Mouse (Mus musculus) neural tube, embryonic 12.5 days (tissue): Measurements from ENCODE around the gene Zkscan2. TPM values are rescaled to one million over a fixed set of nuclear protein-coding genes. Genes with fewer than 3 reads are reported as not detected.

Source experiments
- ATAC-seq: fragments of 200-750 bp; cut with Nextera tagmentation; 2 replicates; pipeline ENCODE4 v1.8.0; 2017; ENCODE audit warnings: low read depth, mild to moderate bottlenecking, moderate TSS enrichment, moderate library complexity; ENCODE audit not compliant: low FRiP score
- H3K27ac ChIP-seq: fragments of 300-500 bp; sonication (generic); 2 replicates; pipeline ENCODE4 v1.5.1; 2016
- H3K27me3 ChIP-seq: fragments of 300-500 bp; sonication (generic); replicated peaks from 2 replicates; pipeline ENCODE4 v1.6.1; 2016; ENCODE audit warnings: mild to moderate bottlenecking
- H3K36me3 ChIP-seq: fragments of 300-500 bp; sonication (generic); 2 replicates; pipeline ENCODE4 v1.6.1; 2016; ENCODE audit warnings: mild to moderate bottlenecking
- H3K4me1 ChIP-seq: fragments of 300-500 bp; sonication (generic); 2 replicates; pipeline ENCODE4 v1.6.1; 2016
- H3K4me2 ChIP-seq: fragments of 300-500 bp; sonication (generic); replicated peaks from 2 replicates; pipeline ENCODE4 v1.6.1; 2016; ENCODE audit warnings: mild to moderate bottlenecking
- H3K4me3 ChIP-seq: fragments of 300-500 bp; sonication (generic); 2 replicates; pipeline ENCODE4 v1.5.1; 2016
- H3K9ac ChIP-seq: fragments of 300-500 bp; sonication (generic); 2 replicates; pipeline ENCODE4 v1.6.1; 2016; ENCODE audit warnings: mild to moderate bottlenecking
- H3K9me3 ChIP-seq: fragments of 300-500 bp; sonication (generic); 2 replicates; pipeline ENCODE4 v1.6.1; 2016; ENCODE audit warnings: mild to moderate bottlenecking
- WGBS: fragments of 180-500 bp; shearing (Covaris S2); methylation state at CpG from one replicate; pipeline ENCODE4 v1.1.7; 2016; 5-methylcytosine and 5-hydroxymethylcytosine counted together
- polyA plus RNA-seq: library from polyadenylated mRNA; unstranded; fragments of >200 nt; fragmentation: Nextera tagmentation; extraction: Ambion mirVana; gene quantifications from 2 replicates; pipeline ENCODE4 v1.2.1, GENCODE M21; 2016

Zkscan2 gene
- polyA plus RNA-seq, 1 experiment from 2014 or later = 9.8 TPM

- no peak for ATAC-seq
- no peak overlapping the region for H3K4me2 ChIP-seq
- H3K27ac ChIP-seq = no peak overlapping the region
- H3K27me3 ChIP-seq = no peaks in the 10 kb centered on the region
- peaks cover 47% of the 10 kb centered on the region for H3K36me3 ChIP-seq
- H3K9ac ChIP-seq = no peak overlapping the region
- H3K9me3 ChIP-seq = no peaks in the 10 kb centered on the region
- H3K4me3 ChIP-seq = no peak overlapping the region
- H3K4me1 ChIP-seq = no peaks in the 10 kb centered on the region
- WGBS = 92% methylated on average over 8 of the region's 8 CpGs
Measured at GRCm38 (mm10) chr7:123429624-123430410, 70.4 kb downstream of the Zkscan2 start.

Other genes with a start within 250 kb of the Zkscan2 start
- 69.2 and 71.6 TPM in 2 replicates for gene Lcmt1, start 130.7 kb downstream of the Zkscan2 start, polyA plus RNA-seq
- 19.7 and 23.1 TPM in 2 replicates for gene Arhgap17, start 130.5 kb downstream of the Zkscan2 start, polyA plus RNA-seq
- 0.34 and 0.42 TPM in 2 replicates for gene Aqp8, start 38.2 kb downstream of the Zkscan2 start, polyA plus RNA-seq